Mouse (Mus musculus) gastrocnemius, postnatal 10 days (tissue): ENCODE measurements at regions not wholly inside any gene's neighbourhood (a gene's known extent, or its start where the extent isn't known, plus 50 kb on each side); places are given as distances from the start of the nearest gene placed in this dataset.

Source experiments
- DNase-seq: peaks from one replicate; pipeline ENCODE4 v3.0.0; 2021; ENCODE audit warnings: mixed read lengths

DNA sequence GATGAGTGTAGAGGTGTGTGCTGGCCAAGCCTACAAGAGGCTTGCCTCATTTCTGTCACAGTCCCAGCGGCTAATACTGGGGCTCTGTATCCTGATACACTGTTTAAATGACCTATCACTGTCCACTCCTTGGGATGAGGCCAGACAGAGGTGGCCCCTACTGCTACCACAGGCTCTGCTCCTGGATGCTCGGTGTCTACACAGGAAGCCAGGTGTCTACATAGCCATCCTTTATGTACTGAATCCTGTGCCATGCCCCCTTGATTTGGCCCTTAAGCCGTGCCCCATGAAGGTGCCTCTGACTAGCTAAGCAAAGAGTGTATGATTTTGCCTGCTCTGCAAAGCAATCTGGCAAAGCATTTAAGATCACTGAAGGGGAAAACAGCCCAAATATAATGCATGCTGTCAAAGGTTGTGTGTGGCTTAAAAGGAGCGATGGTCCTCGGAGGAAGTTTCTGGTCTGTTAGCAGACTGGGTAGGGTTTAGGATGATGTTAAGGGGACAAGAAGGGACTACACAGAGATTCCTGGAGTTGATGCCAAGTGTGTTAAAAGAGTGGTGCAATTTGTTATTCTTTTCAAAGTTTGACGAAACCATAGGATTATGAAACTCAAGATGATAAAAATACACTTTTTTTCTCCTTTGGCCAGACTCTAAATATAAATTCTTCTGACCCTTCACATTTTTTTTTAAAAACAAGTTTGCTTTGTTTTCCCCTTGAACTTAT lies 104.2 kb downstream of the E030025P04Rik start:
- DNase-seq = no peak

- no peak for DNase-seq
These were observed 104.9 kb downstream of the E030025P04Rik start for GRCm38 (mm10) chr11:109039060-109039791.

GRCm38 (mm10) chr11:109038136-109038535 lies 106.0 kb downstream of the E030025P04Rik start:
- DNase-seq = no peak

- DNase-seq = no peak
These were observed 109.6 kb downstream of the E030025P04Rik start for GRCm38 (mm10) chr11:109034596-109034995.

- no peak for DNase-seq
These were observed 110.1 kb downstream of the E030025P04Rik start for GRCm38 (mm10) chr11:109034072-109034471.

GRCm38 (mm10) chr11:109032729-109033128 lies 111.4 kb downstream of the E030025P04Rik start:
- DNase-seq = peak; percentile 24

- peak; percentile 37 for DNase-seq
These were observed 110.3 kb downstream of the Axin2 start for GRCm38 (mm10) chr11:109030486-109030885.

DNA sequence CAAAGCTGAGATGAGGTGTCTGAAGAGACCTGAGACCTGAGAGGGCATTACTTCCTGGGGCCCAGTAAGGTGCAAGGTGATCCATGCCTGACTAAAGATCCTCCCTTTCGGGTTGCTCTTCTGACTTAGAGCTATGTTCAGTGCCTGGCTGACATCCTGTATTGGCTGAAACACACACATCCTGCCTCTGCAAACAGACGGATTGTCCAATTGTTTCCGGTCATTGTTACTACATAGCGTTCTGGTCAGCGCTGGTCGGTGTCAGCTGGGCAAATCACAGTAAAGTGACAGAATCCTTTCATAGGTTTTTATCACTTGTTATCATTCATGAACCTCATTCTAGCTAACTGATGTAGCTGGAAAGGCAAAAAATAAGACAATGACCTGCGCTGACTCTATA lies 109.7 kb downstream of the Axin2 start:
- no peak for DNase-seq

- peak; percentile 27 for DNase-seq
These were observed 94.7 kb downstream of the Axin2 start for GRCm38 (mm10) chr11:109014806-109015205.

DNA sequence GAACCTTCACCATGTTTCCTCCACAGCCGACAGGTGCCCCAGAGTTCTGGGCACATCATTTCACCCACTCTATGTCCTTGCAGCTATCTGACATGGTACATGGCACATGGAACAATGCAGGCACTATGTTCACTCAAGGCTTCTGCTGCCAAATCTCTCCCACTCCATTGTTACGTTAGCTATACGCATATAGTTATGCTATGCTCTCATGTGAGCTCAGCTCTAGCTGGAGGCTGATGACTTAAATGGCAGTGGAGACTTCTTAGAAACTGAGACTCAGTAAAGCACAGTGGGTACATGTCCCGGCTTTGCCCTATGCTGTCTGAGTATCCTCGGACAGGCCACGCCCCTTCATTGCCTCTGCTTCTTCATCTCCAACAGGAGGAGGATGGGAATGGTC lies 91.0 kb downstream of the Axin2 start:
- DNase-seq = no peak

DNA sequence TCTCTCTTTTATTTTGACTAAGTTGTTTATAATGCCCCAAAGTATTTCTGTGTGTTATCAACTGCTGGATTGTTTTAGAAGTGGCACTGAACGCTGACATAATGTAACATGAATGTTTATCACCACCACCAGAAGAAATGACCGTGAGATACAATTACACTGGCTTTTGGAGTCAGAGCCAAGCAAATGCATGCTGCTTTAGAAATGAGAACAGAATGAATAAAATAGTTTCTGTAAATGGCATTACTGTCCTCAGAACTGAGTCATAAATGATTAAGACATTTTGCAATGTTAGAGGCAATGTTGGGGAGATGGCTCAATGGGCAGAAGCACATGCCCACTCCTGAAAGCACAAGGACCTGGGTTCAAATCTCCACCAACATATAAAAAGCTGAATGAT lies 88.7 kb downstream of the Axin2 start:
- DNase-seq = no peak

GRCm38 (mm10) chr11:109005681-109006080 lies 85.5 kb downstream of the Axin2 start:
- no peak for DNase-seq
